Mouse (Mus musculus): Measurements from ENCODE around the gene Shank1. TPM values are rescaled to one million over a fixed set of nuclear protein-coding genes. Genes with fewer than 3 reads are reported as not detected.

Gene Shank1
- polyA plus RNA-seq, 2 experiments = 4.3 to 13.6 TPM

GRCm38 (mm10) chr7:44350957-44351711 is 41.1 kb downstream of the Shank1 start:
- WGBS = 4% methylated on average over 25 of the region's 25 CpGs
- H3K9ac ChIP-seq (ENCODE audit: low read depth, low read length, severe bottlenecking) = peak overlapping the region; percentile 31; the same call in 1 of the 2 replicates
- TF ChIP-seq POLR2A (IDR thresholded peaks at IDR 0.05; ENCODE audit: borderline replicate concordance, extremely low read depth, insufficient read depth, insufficient read length) = no peak
- peaks cover 66% of the 10 kb centered on the region for H3K27me3 ChIP-seq (ENCODE audit: control insufficient read depth, insufficient read depth, low read length)
- H3K36me3 ChIP-seq (ENCODE audit: control insufficient read depth, insufficient read depth, low read length) = no peaks in the 10 kb centered on the region
- H3K9me3 ChIP-seq (ENCODE audit: control insufficient read depth, low read length) = no peaks in the 10 kb centered on the region
- H3K4me3 ChIP-seq (replicated peaks; ENCODE audit: low read length) = peak overlapping the region; percentile 23
- no peak overlapping the region; the same call in 1 of the 2 replicates for H3K27ac ChIP-seq (replicated peaks; ENCODE audit: low read depth, low read length)
- peak overlapping the region; percentile 37 for H3K4me2 ChIP-seq (replicated peaks; ENCODE audit: low read depth, low read length, severe bottlenecking)
- DNase-seq (ENCODE audit: low spot score) = peak; percentile 93
- H3K4me1 ChIP-seq (ENCODE audit: control insufficient read depth, insufficient read depth, low read length) = peaks cover 10% of the 10 kb centered on the region; the same call in 1 of the 2 replicates
- peak; percentile 60; the same call in 1 of the 2 replicates for ATAC-seq (ENCODE audit: low FRiP score, low read depth)

DNA sequence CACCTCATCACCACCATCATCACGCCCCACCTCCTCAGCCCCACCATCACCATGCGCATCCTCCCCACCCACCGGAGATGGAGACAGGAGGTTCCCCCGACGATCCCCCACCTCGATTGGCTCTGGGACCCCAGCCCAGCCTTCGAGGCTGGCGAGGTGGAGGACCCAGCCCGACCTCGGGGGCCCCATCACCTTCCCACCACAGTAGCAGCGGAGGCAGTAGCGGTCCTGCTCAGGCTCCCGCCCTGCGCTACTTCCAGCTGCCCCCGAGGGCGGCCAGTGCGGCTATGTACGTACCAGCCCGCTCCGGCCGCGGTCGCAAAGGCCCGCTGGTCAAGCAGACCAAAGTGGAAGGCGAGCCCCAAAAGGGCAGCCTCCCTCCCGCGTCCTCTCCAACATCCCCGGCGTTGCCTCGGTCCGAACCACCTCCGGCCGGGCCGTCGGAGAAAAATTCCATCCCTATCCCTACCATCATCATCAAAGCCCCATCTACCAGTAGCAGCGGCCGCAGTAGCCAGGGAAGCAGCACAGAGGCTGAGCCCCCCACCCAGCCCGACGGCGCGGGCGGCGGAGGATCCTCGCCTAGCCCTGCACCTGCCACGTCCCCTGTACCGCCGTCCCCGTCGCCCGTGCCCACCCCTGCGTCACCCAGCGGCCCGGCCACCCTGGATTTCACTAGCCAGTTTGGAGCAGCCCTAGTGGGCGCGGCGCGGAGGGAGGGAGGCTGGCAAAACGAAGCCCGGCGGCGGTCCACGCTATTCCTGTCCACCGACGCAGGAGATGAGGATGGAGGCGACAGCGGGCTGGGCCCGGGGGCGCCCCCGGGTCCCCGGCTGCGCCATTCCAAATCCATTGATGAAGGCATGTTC is 42.1 kb downstream of the Shank1 start:
- Histone ChIP-seq H3K4me2 (replicated peaks; ENCODE audit: low read depth, low read length, severe bottlenecking) (peak overlapping the region; percentile 15; the same call in 1 of the 2 replicates), H3K4me1 (ENCODE audit: control insufficient read depth, insufficient read depth, low read length) (peaks cover 10% of the 10 kb centered on the region; the same call in 1 of the 2 replicates), H3K36me3 (ENCODE audit: control insufficient read depth, insufficient read depth, low read length) (no peaks in the 10 kb centered on the region), H3K9ac (ENCODE audit: low read depth, low read length, severe bottlenecking) (0 out of 2 replicates have a peak overlapping the region, but pooled peaks have one; percentile 12), H3K4me3 (replicated peaks; ENCODE audit: low read length) (no peak overlapping the region), H3K9me3 (ENCODE audit: control insufficient read depth, low read length) (no peaks in the 10 kb centered on the region), H3K27me3 (ENCODE audit: control insufficient read depth, insufficient read depth, low read length) (peaks cover 75% of the 10 kb centered on the region), H3K27ac (replicated peaks; ENCODE audit: low read depth, low read length) (no peak overlapping the region)
- TF ChIP-seq POLR2A (IDR thresholded peaks at IDR 0.05; ENCODE audit: borderline replicate concordance, extremely low read depth, insufficient read depth, insufficient read length) = no peak
- DNase-seq (ENCODE audit: low spot score) (no peak), ATAC-seq (ENCODE audit: low FRiP score, low read depth) (no peak)
- 6% methylated on average over 42 of the region's 71 CpGs for WGBS

GRCm38 (mm10) chr7:44352750-44353600 is 42.9 kb downstream of the Shank1 start:
- WGBS = 2% methylated on average over 55 of the region's 71 CpGs
- TF ChIP-seq POLR2A (IDR thresholded peaks at IDR 0.05; ENCODE audit: borderline replicate concordance, extremely low read depth, insufficient read depth, insufficient read length) = no peak
- no peak for ATAC-seq (ENCODE audit: low FRiP score, low read depth)
- peaks cover 10% of the 10 kb centered on the region; the same call in 1 of the 2 replicates for H3K4me1 ChIP-seq (ENCODE audit: control insufficient read depth, insufficient read depth, low read length)
- peaks cover 83% of the 10 kb centered on the region for H3K27me3 ChIP-seq (ENCODE audit: control insufficient read depth, insufficient read depth, low read length)
- no peaks in the 10 kb centered on the region for H3K36me3 ChIP-seq (ENCODE audit: control insufficient read depth, insufficient read depth, low read length)
- H3K4me2 ChIP-seq (replicated peaks; ENCODE audit: low read depth, low read length, severe bottlenecking) = peak overlapping the region; percentile 27
- DNase-seq (ENCODE audit: low spot score) = no peak
- peak overlapping the region; percentile 24 for H3K4me3 ChIP-seq (replicated peaks; ENCODE audit: low read length)
- no peak overlapping the region for H3K27ac ChIP-seq (replicated peaks; ENCODE audit: low read depth, low read length)
- H3K9me3 ChIP-seq (ENCODE audit: control insufficient read depth, low read length) = no peaks in the 10 kb centered on the region
- H3K9ac ChIP-seq (ENCODE audit: low read depth, low read length, severe bottlenecking) = 0 out of 2 replicates have a peak overlapping the region, but pooled peaks have one; percentile 12

DNA sequence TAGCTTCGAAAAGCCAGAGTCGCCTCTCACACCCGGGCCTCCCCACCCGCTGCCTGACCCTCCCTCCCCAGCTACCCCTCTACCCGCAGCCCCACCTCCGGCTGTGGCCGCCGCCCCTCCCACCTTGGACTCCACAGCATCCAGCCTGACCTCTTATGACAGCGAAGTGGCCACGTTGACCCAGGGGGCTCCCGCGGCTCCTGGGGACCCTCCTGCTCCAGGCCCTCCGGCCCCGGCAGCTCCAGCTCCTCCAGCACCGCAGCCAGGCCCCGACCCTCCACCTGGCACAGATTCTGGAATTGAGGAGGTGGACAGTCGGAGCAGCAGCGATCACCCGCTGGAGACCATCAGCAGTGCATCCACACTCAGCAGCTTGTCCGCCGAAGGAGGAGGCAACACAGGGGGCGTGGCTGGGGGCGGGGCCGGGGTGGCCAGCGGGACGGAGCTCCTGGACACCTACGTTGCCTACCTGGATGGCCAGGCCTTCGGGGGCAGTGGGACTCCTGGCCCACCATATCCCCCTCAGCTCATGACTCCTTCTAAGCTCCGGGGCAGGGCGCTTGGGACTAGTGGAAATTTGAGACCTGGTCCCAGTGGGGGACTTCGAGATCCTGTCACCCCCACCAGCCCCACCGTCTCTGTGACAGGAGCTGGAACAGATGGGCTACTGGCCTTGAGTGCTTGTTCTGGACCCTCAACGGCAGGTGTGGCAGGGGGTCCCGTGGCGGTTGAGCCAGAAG is 43.7 kb downstream of the Shank1 start:
- TF ChIP-seq POLR2A (IDR thresholded peaks at IDR 0.05; ENCODE audit: borderline replicate concordance, extremely low read depth, insufficient read depth, insufficient read length) = no peak
- H3K36me3 ChIP-seq (ENCODE audit: control insufficient read depth, insufficient read depth, low read length) = no peaks in the 10 kb centered on the region
- no peaks in the 10 kb centered on the region for H3K9me3 ChIP-seq (ENCODE audit: control insufficient read depth, low read length)
- DNase-seq (ENCODE audit: low spot score) (no peak), ATAC-seq (ENCODE audit: low FRiP score, low read depth) (no peak)
- no peak overlapping the region for H3K27ac ChIP-seq (replicated peaks; ENCODE audit: low read depth, low read length)
- H3K27me3 ChIP-seq (ENCODE audit: control insufficient read depth, insufficient read depth, low read length) = peaks cover 83% of the 10 kb centered on the region
- peak overlapping the region; percentile 24 for H3K4me3 ChIP-seq (replicated peaks; ENCODE audit: low read length)
- H3K4me2 ChIP-seq (replicated peaks; ENCODE audit: low read depth, low read length, severe bottlenecking) = peak overlapping the region; percentile 27
- no peak overlapping the region for H3K9ac ChIP-seq (ENCODE audit: low read depth, low read length, severe bottlenecking)
- peaks cover 10% of the 10 kb centered on the region; the same call in 1 of the 2 replicates for H3K4me1 ChIP-seq (ENCODE audit: control insufficient read depth, insufficient read depth, low read length)
- WGBS = 2% methylated on average over 31 of the region's 35 CpGs

Measured in limb, embryonic 14.5 days (tissue).